Mouse (Mus musculus) lung, embryonic 14.5 days (tissue): ENCODE measurements around the gene Uba52. TPM values are rescaled to one million over a fixed set of nuclear protein-coding genes. Genes with fewer than 3 reads are reported as not detected.

ENCODE experiments used
- ATAC-seq: fragments of 200-750 bp; cut with Nextera tagmentation; 2 replicates; pipeline ENCODE4 v1.8.0; 2017; ENCODE audit warnings: mild to moderate bottlenecking, moderate TSS enrichment, moderate library complexity; ENCODE audit not compliant: insufficient read depth
- DNase-seq: peaks from one replicate; pipeline ENCODE4 v3.0.0-alpha.2; 2015
- H3K27ac ChIP-seq: fragments of 300-500 bp; sonication (generic); 2 replicates; pipeline ENCODE4 v1.5.1; 2014; ENCODE audit warnings: low read depth, mild to moderate bottlenecking, moderate library complexity
- H3K27me3 ChIP-seq: fragments of 300-500 bp; sonication (generic); 2 replicates; pipeline ENCODE4 v1.6.1; 2014; ENCODE audit warnings: low read length, control low read depth; ENCODE audit not compliant: insufficient read depth
- H3K36me3 ChIP-seq: fragments of 300-500 bp; sonication (generic); 2 replicates; pipeline ENCODE4 v1.6.1; 2014; ENCODE audit warnings: control low read depth; ENCODE audit not compliant: insufficient read depth
- H3K4me1 ChIP-seq: fragments of 300-500 bp; sonication (generic); 2 replicates; pipeline ENCODE4 v1.6.1; 2014; ENCODE audit warnings: antibody characterized with exemption, control low read depth; ENCODE audit not compliant: insufficient read depth
- H3K4me2 ChIP-seq: fragments of 300-500 bp; sonication (generic); 2 replicates; pipeline ENCODE4 v1.6.1; 2014; ENCODE audit warnings: mild to moderate bottlenecking
- H3K4me3 ChIP-seq: fragments of 300-500 bp; sonication (generic); 2 replicates; pipeline ENCODE4 v1.5.1; 2014; ENCODE audit warnings: low read depth, low read length
- H3K9ac ChIP-seq: fragments of 300-500 bp; sonication (generic); 2 replicates; pipeline ENCODE4 v1.6.1; 2014
- H3K9me3 ChIP-seq: fragments of 300-500 bp; sonication (generic); 2 replicates; pipeline ENCODE4 v1.6.1; 2016; ENCODE audit warnings: low read depth, low read length, control low read depth
- CTCF ChIP-seq: IDR thresholded peaks from 2 replicates; pipeline ENCODE4 v1.5.1; 2016; ENCODE audit warnings: antibody characterized with exemption, low read depth
- WGBS: fragments of 180-500 bp; shearing (Covaris S2); extraction: QIAGEN DNeasy Blood & Tissue Kit; methylation state at CpG from one replicate; pipeline ENCODE4 v1.1.7; 2014; 5-methylcytosine and 5-hydroxymethylcytosine counted together
- polyA plus RNA-seq: library from polyadenylated mRNA; unstranded; fragments of >200 nt; fragmentation: Nextera tagmentation; extraction: Ambion mirVana; gene quantifications from 2 replicates; pipeline ENCODE4 v1.2.1, GENCODE M21; 2014

The Uba52 gene
- polyA plus RNA-seq, 1 experiment from 2014 or later: 1,036 TPM

GRCm38 (mm10) chr8:70469295-70469916, 41.2 kb downstream of the Uba52 start:
- 0 out of 2 replicates have a peak, but pooled peaks cover 3% of the 10 kb centered on the region for H3K4me1 ChIP-seq
- H3K36me3 ChIP-seq: 0 out of 2 replicates have a peak, but pooled peaks cover 4% of the 10 kb centered on the region
- DNase-seq (peak; percentile 27), ATAC-seq (peak; percentile 52; the same call in 1 of the 2 replicates)
- no peak overlapping the region for H3K4me3 ChIP-seq
- no peak overlapping the region for H3K27ac ChIP-seq
- WGBS: 45% methylated on average over 10 of the region's 10 CpGs
- TF ChIP-seq CTCF: no peak
- H3K27me3 ChIP-seq: no peaks in the 10 kb centered on the region
- no peaks in the 10 kb centered on the region for H3K9me3 ChIP-seq
- H3K9ac ChIP-seq: no peak overlapping the region
- no peak overlapping the region for H3K4me2 ChIP-seq

- TF ChIP-seq CTCF: no peak
- no peak overlapping the region for H3K27ac ChIP-seq
- 0 out of 2 replicates have a peak, but pooled peaks have one; percentile 19 for ATAC-seq
Observed at GRCm38 (mm10) chr8:70468733-70469132, 41.9 kb downstream of the Uba52 start.

GRCm38 (mm10) chr8:70467907-70468306, 42.7 kb downstream of the Uba52 start:
- H3K9ac ChIP-seq: no peak overlapping the region
- 0 out of 2 replicates have a peak, but pooled peaks cover 3% of the 10 kb centered on the region for H3K4me1 ChIP-seq
- WGBS: 59% methylated on average over 1 of the region's 1 CpGs
- H3K4me2 ChIP-seq: no peak overlapping the region
- ATAC-seq (no peak), DNase-seq (no peak)
- no peak overlapping the region for H3K4me3 ChIP-seq
- 0 out of 2 replicates have a peak, but pooled peaks cover 4% of the 10 kb centered on the region for H3K36me3 ChIP-seq
- no peaks in the 10 kb centered on the region for H3K27me3 ChIP-seq
- no peak for TF ChIP-seq CTCF
- H3K9me3 ChIP-seq: no peaks in the 10 kb centered on the region
- H3K27ac ChIP-seq: no peak overlapping the region

More at GRCm38 (mm10) chr8:70468733-70469132, 41.9 kb downstream of the Uba52 start:
- Histone ChIP-seq H3K36me3 (0 out of 2 replicates have a peak, but pooled peaks cover 4% of the 10 kb centered on the region), H3K4me1 (0 out of 2 replicates have a peak, but pooled peaks cover 3% of the 10 kb centered on the region), H3K9ac (no peak overlapping the region), H3K4me3 (no peak overlapping the region), H3K4me2 (no peak overlapping the region), H3K27me3 (no peaks in the 10 kb centered on the region), H3K9me3 (no peaks in the 10 kb centered on the region)
- 68% methylated on average over 4 of the region's 4 CpGs for WGBS
- DNase-seq: no peak

- Histone ChIP-seq H3K36me3 (0 out of 2 replicates have a peak, but pooled peaks cover under 1% of the 10 kb centered on the region), H3K27me3 (no peaks in the 10 kb centered on the region), H3K9me3 (no peaks in the 10 kb centered on the region), H3K27ac (no peak overlapping the region), H3K4me2 (no peak overlapping the region), H3K4me3 (no peak overlapping the region), H3K9ac (no peak overlapping the region), H3K4me1 (0 out of 2 replicates have a peak, but pooled peaks cover 3% of the 10 kb centered on the region)
- DNase-seq: no peak
- TF ChIP-seq CTCF: no peak
- no peak for ATAC-seq
- WGBS: 59% methylated on average over 5 of the region's 5 CpGs
Observed at GRCm38 (mm10) chr8:70467229-70467725, 43.3 kb downstream of the Uba52 start.

- ATAC-seq (no peak), DNase-seq (no peak)
- no peaks in the 10 kb centered on the region for H3K27me3 ChIP-seq
- no peaks in the 10 kb centered on the region for H3K9me3 ChIP-seq
- WGBS: 45% methylated on average over 11 of the region's 11 CpGs
- no peak overlapping the region for H3K27ac ChIP-seq
- no peak overlapping the region for H3K4me2 ChIP-seq
- TF ChIP-seq CTCF: no peak
- no peak overlapping the region for H3K4me3 ChIP-seq
- H3K36me3 ChIP-seq: no peaks in the 10 kb centered on the region
- no peak overlapping the region for H3K9ac ChIP-seq
- H3K4me1 ChIP-seq: 0 out of 2 replicates have a peak, but pooled peaks cover 3% of the 10 kb centered on the region
Observed at GRCm38 (mm10) chr8:70466771-70467170, 43.8 kb downstream of the Uba52 start.

- Histone ChIP-seq H3K4me3 (no peak overlapping the region), H3K36me3 (no peaks in the 10 kb centered on the region), H3K4me2 (no peak overlapping the region), H3K4me1 (0 out of 2 replicates have a peak, but pooled peaks cover 3% of the 10 kb centered on the region), H3K9ac (no peak overlapping the region), H3K9me3 (no peaks in the 10 kb centered on the region), H3K27ac (no peak overlapping the region), H3K27me3 (no peaks in the 10 kb centered on the region)
- WGBS: 85% methylated on average over 4 of the region's 4 CpGs
- no peak for DNase-seq
- TF ChIP-seq CTCF: no peak
- ATAC-seq: no peak
Observed at GRCm38 (mm10) chr8:70466305-70466704, 44.3 kb downstream of the Uba52 start.

GRCm38 (mm10) chr8:70465701-70466100, 44.9 kb downstream of the Uba52 start:
- no peak for TF ChIP-seq CTCF
- Histone ChIP-seq H3K27me3 (no peaks in the 10 kb centered on the region), H3K27ac (no peak overlapping the region), H3K4me2 (no peak overlapping the region), H3K9me3 (no peaks in the 10 kb centered on the region), H3K9ac (no peak overlapping the region), H3K4me1 (0 out of 2 replicates have a peak, but pooled peaks cover 3% of the 10 kb centered on the region), H3K36me3 (no peaks in the 10 kb centered on the region), H3K4me3 (no peak overlapping the region)
- no peak for DNase-seq
- 91% methylated on average over 4 of the region's 4 CpGs for WGBS
- no peak for ATAC-seq
